Mouse (Mus musculus) liver, adult 2 months (tissue): ENCODE measurements around the gene Rhobtb1.

Source experiments
- CTCF ChIP-seq: fragments of 200-500 bp; IDR thresholded peaks from 2 replicates; pipeline ENCODE4 v1.5.1; 2011; ENCODE audit warnings: low read depth, low read length, control low read depth
- POLR2A ChIP-seq: fragments of 200-500 bp; IDR thresholded peaks from 2 replicates; pipeline ENCODE4 v1.6.1; 2011; ENCODE audit warnings: low read length, control low read depth; ENCODE audit not compliant: insufficient read depth; ENCODE audit errors: extremely low read depth

GRCm38 (mm10) chr10:69176116-69176515, 24.9 kb downstream of the Rhobtb1 start:
- TF ChIP-seq POLR2A: no peak
- TF ChIP-seq CTCF: no peak
